Mouse (Mus musculus) lung, adult 2 months (tissue): ENCODE data around the gene Slc13a2. TPM values are rescaled to one million over a fixed set of nuclear protein-coding genes. Genes with fewer than 3 reads are reported as not detected.

Experiments
- DNase-seq: peaks from one replicate; pipeline ENCODE4 v3.0.0; 2022
- H3K4me1 ChIP-seq: fragments of 200-500 bp; 2 replicates; pipeline ENCODE4 v1.6.1; 2011; ENCODE audit warnings: low read length; ENCODE audit not compliant: control insufficient read depth, insufficient read depth
- H3K4me3 ChIP-seq: fragments of 200-500 bp; replicated peaks from 2 replicates; pipeline ENCODE3; 2011; ENCODE audit warnings: low read depth, mild to moderate bottlenecking, control low read depth, low read length; ENCODE audit errors: extremely low read depth
- CTCF ChIP-seq: fragments of 200-500 bp; IDR thresholded peaks from 2 replicates; pipeline ENCODE4 v1.5.1; 2011; ENCODE audit warnings: mild to moderate bottlenecking, low read length, control low read depth; ENCODE audit not compliant: insufficient read depth
- POLR2A ChIP-seq: fragments of 200-500 bp; IDR thresholded peaks from 2 replicates; pipeline ENCODE4 v1.6.1; 2011; ENCODE audit warnings: low read depth, mild to moderate bottlenecking, control low read depth, low read length, borderline replicate concordance; ENCODE audit errors: extremely low read depth
- WGBS: fragments of 180-500 bp; shearing (Covaris S2); methylation state at CpG from one replicate; pipeline ENCODE4 v1.1.7; 2018; 5-methylcytosine and 5-hydroxymethylcytosine counted together
- polyA plus RNA-seq: library from polyadenylated mRNA; depleted of rRNA; stranded (reverse); fragments of >200 nt; gene quantifications from 2 replicates; pipeline ENCODE4 v1.2.3, GENCODE M21; 2012

The Slc13a2 gene
- polyA plus RNA-seq, 1 experiment = 1.5 TPM

- Histone ChIP-seq H3K4me3 (no peak overlapping the region), H3K4me1 (0 out of 2 replicates have a peak, but pooled peaks cover 2% of the 10 kb centered on the region)
- WGBS = 66% methylated on average over 3 of the region's 3 CpGs
- no peak for TF ChIP-seq POLR2A
- TF ChIP-seq CTCF = no peak
- DNase-seq = no peak
These were observed 21.1 kb downstream of the Slc13a2 start for GRCm38 (mm10) chr11:78400936-78401335.

GRCm38 (mm10) chr11:78399680-78400079 is 22.3 kb downstream of the Slc13a2 start:
- WGBS = 15% methylated on average over 8 of the region's 8 CpGs
- H3K4me3 ChIP-seq = no peak overlapping the region
- H3K4me1 ChIP-seq = 0 out of 2 replicates have a peak, but pooled peaks cover 2% of the 10 kb centered on the region
- peak; percentile 77 for DNase-seq
- TF ChIP-seq CTCF = peak; percentile 68
- TF ChIP-seq POLR2A = no peak

- WGBS = 86% methylated on average over 6 of the region's 6 CpGs
- TF ChIP-seq POLR2A (no peak), CTCF (no peak)
- no peak overlapping the region for H3K4me3 ChIP-seq
- no peak for DNase-seq
- 0 out of 2 replicates have a peak, but pooled peaks cover 2% of the 10 kb centered on the region for H3K4me1 ChIP-seq
These were observed 23.8 kb downstream of the Slc13a2 start for GRCm38 (mm10) chr11:78398212-78398611.

- Histone ChIP-seq H3K4me3 (no peak overlapping the region), H3K4me1 (0 out of 2 replicates have a peak, but pooled peaks cover 2% of the 10 kb centered on the region)
- peak; percentile 63 for TF ChIP-seq CTCF
- TF ChIP-seq POLR2A = no peak
- peak; percentile 74 for DNase-seq
- WGBS = 16% methylated on average over 18 of the region's 18 CpGs
These were observed 24.6 kb downstream of the Slc13a2 start for GRCm38 (mm10) chr11:78397397-78397796.

GRCm38 (mm10) chr11:78396950-78397349 is 25.1 kb downstream of the Slc13a2 start:
- 0 out of 2 replicates have a peak, but pooled peaks cover 2% of the 10 kb centered on the region for H3K4me1 ChIP-seq
- 47% methylated on average over 11 of the region's 11 CpGs for WGBS
- H3K4me3 ChIP-seq = no peak overlapping the region
- no peak for DNase-seq
- no peak for TF ChIP-seq POLR2A
- no peak for TF ChIP-seq CTCF

- TF ChIP-seq POLR2A (no peak), CTCF (no peak)
- 0 out of 2 replicates have a peak, but pooled peaks cover 2% of the 10 kb centered on the region for H3K4me1 ChIP-seq
- 58% methylated on average over 3 of the region's 3 CpGs for WGBS
- H3K4me3 ChIP-seq = no peak overlapping the region
- peak; percentile 69 for DNase-seq
These were observed 29.3 kb downstream of the Slc13a2 start for GRCm38 (mm10) chr11:78392728-78393127.

- 80% methylated on average over 14 of the region's 14 CpGs for WGBS
- DNase-seq = no peak
- TF ChIP-seq POLR2A = no peak
- TF ChIP-seq CTCF = no peak
These were observed 35.4 kb downstream of the Slc13a2 start, which contains the start of gene Foxn1 for GRCm38 (mm10) chr11:78386508-78387043. Gene Foxn1, minus strand, starts transcription at chr11:78386558.

GRCm38 (mm10) chr11:78385776-78386175 is 36.2 kb downstream of the Slc13a2 start:
- Histone ChIP-seq H3K4me3 (no peak overlapping the region), H3K4me1 (no peaks in the 10 kb centered on the region)
- no peak for DNase-seq
- TF ChIP-seq CTCF = no peak
- no peak for TF ChIP-seq POLR2A
- 81% methylated on average over 10 of the region's 10 CpGs for WGBS

More at GRCm38 (mm10) chr11:78386508-78387043, 35.4 kb downstream of the Slc13a2 start, which contains the start of gene Foxn1:
- H3K4me1 ChIP-seq = no peaks in the 10 kb centered on the region
- no peak within 1 kb of the TSS for H3K4me3 ChIP-seq

- Histone ChIP-seq H3K4me1 (no peaks in the 10 kb centered on the region), H3K4me3 (no peak overlapping the region)
- TF ChIP-seq CTCF (no peak), POLR2A (no peak)
- DNase-seq = no peak
- 53% methylated on average over 5 of the region's 5 CpGs for WGBS
These were observed 39.3 kb downstream of the Slc13a2 start for GRCm38 (mm10) chr11:78382701-78383100.

- no peaks in the 10 kb centered on the region for H3K4me1 ChIP-seq
- no peak for TF ChIP-seq CTCF
- no peak for TF ChIP-seq POLR2A
- H3K4me3 ChIP-seq = no peak overlapping the region
- DNase-seq = no peak
- WGBS = 71% methylated on average over 7 of the region's 7 CpGs
These were observed 39.7 kb downstream of the Slc13a2 start for GRCm38 (mm10) chr11:78382286-78382685.
